Mouse (Mus musculus): ENCODE measurements around the gene Tns1.

Gene Tns1

GRCm38 (mm10) chr1:74090329-74090728, 33.9 kb downstream of the Tns1 start:
- DNase-seq = no peak

- no peak for DNase-seq
These were observed 35.7 kb downstream of the Tns1 start for GRCm38 (mm10) chr1:74088569-74088968.

- no peak for DNase-seq
These were observed 38.7 kb downstream of the Tns1 start for GRCm38 (mm10) chr1:74085566-74085965.

GRCm38 (mm10) chr1:74084752-74085151, 39.5 kb downstream of the Tns1 start:
- DNase-seq = no peak

GRCm38 (mm10) chr1:74084065-74084705, 40.1 kb downstream of the Tns1 start:
- peak; percentile 62 to 71 for DNase-seq

GRCm38 (mm10) chr1:74082841-74083463, 41.3 kb downstream of the Tns1 start:
- DNase-seq = peak; percentile 76 to 79

- DNase-seq = peak; percentile 40 to 57
These were observed 42.7 kb downstream of the Tns1 start for GRCm38 (mm10) chr1:74081573-74081989.

- DNase-seq = peak; percentile 71 to 91
These were observed 46.9 kb downstream of the Tns1 start for GRCm38 (mm10) chr1:74077353-74077752.

GRCm38 (mm10) chr1:74076230-74076629, 48.0 kb downstream of the Tns1 start:
- DNase-seq = peak in 1 of 2 experiments; percentile 66

- peak in 1 of 2 experiments; percentile 58 for DNase-seq
These were observed 49.4 kb downstream of the Tns1 start for GRCm38 (mm10) chr1:74074693-74075485.

- no peak for DNase-seq
These were observed 50.5 kb downstream of the Tns1 start for GRCm38 (mm10) chr1:74073791-74074190.

GRCm38 (mm10) chr1:74070745-74071144, 53.5 kb downstream of the Tns1 start:
- no peak for DNase-seq

GRCm38 (mm10) chr1:74070001-74070551, 54.2 kb downstream of the Tns1 start:
- DNase-seq = no peak

GRCm38 (mm10) chr1:74069085-74069835, 55.0 kb downstream of the Tns1 start:
- DNase-seq = peak; percentile 57 to 77

- DNase-seq = peak; percentile 52 to 74
These were observed 55.7 kb downstream of the Tns1 start for GRCm38 (mm10) chr1:74068366-74069084.

GRCm38 (mm10) chr1:74067866-74068265, 56.4 kb downstream of the Tns1 start:
- no peak for DNase-seq

GRCm38 (mm10) chr1:74066576-74066975, 57.7 kb downstream of the Tns1 start:
- DNase-seq = no peak

GRCm38 (mm10) chr1:74066061-74066460, 58.2 kb downstream of the Tns1 start:
- peak in 1 of 2 experiments; percentile 67 for DNase-seq

- no peak for DNase-seq
These were observed 64.2 kb downstream of the Tns1 start for GRCm38 (mm10) chr1:74060046-74060445.

- DNase-seq = no peak
These were observed 64.7 kb downstream of the Tns1 start for GRCm38 (mm10) chr1:74059552-74059951.

- no peak for DNase-seq
These were observed 65.5 kb downstream of the Tns1 start for GRCm38 (mm10) chr1:74058771-74059170.

GRCm38 (mm10) chr1:74058309-74058708, 65.9 kb downstream of the Tns1 start:
- DNase-seq = no peak
